ENCODE assay signal across 24 mouse cellular contexts in genomic region chr13:22190385-22190784, GRCm38 (mm10). TPM values are rescaled to one million over a fixed set of nuclear protein-coding genes. Genes with fewer than 3 reads are reported as not detected.
"Had no signal": no experiment of that assay in that cellular context is flagged by ENCODE, and none has a peak within 500 bp of the region (broad histone marks: within the 10 kb centered on the region; RNA-seq: fewer than 3 reads in every experiment).

No protein-coding gene starts in this region.

- H3K4me1 ChIP-seq: neural tube, embryonic 12.5 days; neural tube, embryonic 13.5 days; neural tube, embryonic 15.5 days; stomach, embryonic 15.5 days had no signal

- H3K4me2 ChIP-seq: neural tube, embryonic 12.5 days; neural tube, embryonic 13.5 days; neural tube, embryonic 15.5 days; stomach, embryonic 15.5 days had no signal

- H3K9ac ChIP-seq: neural tube, embryonic 12.5 days; neural tube, embryonic 13.5 days; neural tube, embryonic 15.5 days; stomach, embryonic 15.5 days had no signal

- H3K36me3 ChIP-seq: neural tube, embryonic 12.5 days; neural tube, embryonic 13.5 days; neural tube, embryonic 15.5 days; stomach, embryonic 15.5 days had no signal

- H3K9me3 ChIP-seq: neural tube, embryonic 12.5 days; neural tube, embryonic 13.5 days; neural tube, embryonic 15.5 days; stomach, embryonic 15.5 days had no signal

- H3K4me3 ChIP-seq: neural tube, embryonic 12.5 days; neural tube, embryonic 13.5 days; neural tube, embryonic 15.5 days; stomach, embryonic 15.5 days had no signal

- DNase-seq: retina, postnatal 1 day; right cerebral cortex, adult 18-20 months; right cerebral cortex, postnatal 14 days; right cerebral cortex, postnatal 25 days; right cerebral cortex, postnatal 4 days; spleen, adult 18-20 months; thymus, adult 18-20 months; thymus, adult 2 months; thymus, postnatal 14 days; thymus, postnatal 25 days; thymus, postnatal 36 days; thymus, postnatal 4 days had no signal

- H3K27me3 ChIP-seq: neural tube, embryonic 12.5 days; neural tube, embryonic 13.5 days; neural tube, embryonic 15.5 days; stomach, embryonic 15.5 days had no signal

- H3K27ac ChIP-seq: neural tube, embryonic 12.5 days; neural tube, embryonic 13.5 days; neural tube, embryonic 15.5 days; stomach, embryonic 15.5 days had no signal

RNA-seq across cellular contexts. Expression of gene Vmn1r192, which starts 0.6 kb away (rescaled TPM):
- polyA plus RNA-seq: neural tube, embryonic 11.5 days; neural tube, embryonic 12.5 days; neural tube, embryonic 13.5 days; neural tube, embryonic 14.5 days; neural tube, embryonic 15.5 days; spleen, adult 2 months; stomach, embryonic 14.5 days; stomach, embryonic 15.5 days; stomach, embryonic 16.5 days; testis, adult 2 months; thymus, adult 2 months; thymus, postnatal 0 days; urinary bladder, adult 2 months had no signal

RNA-seq across cellular contexts. Expression of gene Vmn1r191, which starts 6.6 kb away (rescaled TPM):
- polyA plus RNA-seq: neural tube, embryonic 11.5 days; neural tube, embryonic 12.5 days; neural tube, embryonic 13.5 days; neural tube, embryonic 14.5 days; neural tube, embryonic 15.5 days; spleen, adult 2 months; stomach, embryonic 14.5 days; stomach, embryonic 15.5 days; stomach, embryonic 16.5 days; testis, adult 2 months; thymus, adult 2 months; thymus, postnatal 0 days; urinary bladder, adult 2 months had no signal

RNA-seq across cellular contexts. Expression of gene Vmn1r193, which starts 32.6 kb away (rescaled TPM):
- polyA plus RNA-seq: neural tube, embryonic 11.5 days; neural tube, embryonic 12.5 days; neural tube, embryonic 13.5 days; neural tube, embryonic 15.5 days; spleen, adult 2 months; stomach, embryonic 14.5 days; stomach, embryonic 15.5 days; stomach, embryonic 16.5 days; testis, adult 2 months; thymus, adult 2 months; thymus, postnatal 0 days; urinary bladder, adult 2 months had no signal

RNA-seq across cellular contexts. Expression of gene Vmn1r194, which starts 53.6 kb away (rescaled TPM):
- polyA plus RNA-seq: neural tube, embryonic 11.5 days; neural tube, embryonic 12.5 days; neural tube, embryonic 13.5 days; neural tube, embryonic 14.5 days; neural tube, embryonic 15.5 days; spleen, adult 2 months; stomach, embryonic 14.5 days; stomach, embryonic 15.5 days; stomach, embryonic 16.5 days; testis, adult 2 months; thymus, adult 2 months; thymus, postnatal 0 days; urinary bladder, adult 2 months had no signal
